Mouse (Mus musculus) heart, adult 2 months (tissue): ENCODE results near the gene Usp16. TPM values are rescaled to one million over a fixed set of nuclear protein-coding genes. Genes with fewer than 3 reads are reported as not detected.

Experiments used
- DNase-seq, 2 experiments: peaks; one replicate each; pipeline ENCODE4 v3.0.0; 2021
- H3K27ac ChIP-seq: fragments of 200-600 bp; 2 replicates; pipeline ENCODE4 v1.8.1; 2022
- H3K27me3 ChIP-seq: fragments of 200-500 bp; 2 replicates; pipeline ENCODE4 v1.6.1; 2012; ENCODE audit warnings: mild to moderate bottlenecking, low read length, inconsistent platforms, mixed read lengths; ENCODE audit not compliant: control insufficient read depth, insufficient read depth
- H3K36me3 ChIP-seq: fragments of 200-500 bp; 2 replicates; pipeline ENCODE4 v1.6.1; 2012; ENCODE audit warnings: low read length, inconsistent platforms; ENCODE audit not compliant: control insufficient read depth, insufficient read depth
- H3K4me1 ChIP-seq: fragments of 200-500 bp; 2 replicates; pipeline ENCODE4 v1.6.1; 2011; ENCODE audit warnings: low read length; ENCODE audit not compliant: control insufficient read depth, insufficient read depth
- H3K4me3 ChIP-seq: fragments of 200-600 bp; 2 replicates; pipeline ENCODE4 v1.8.1; 2022
- H3K79me2 ChIP-seq: fragments of 200-500 bp; replicated peaks from 2 replicates; pipeline ENCODE4 v1.6.1; 2012; ENCODE audit warnings: mild to moderate bottlenecking, inconsistent platforms, low read length, moderate library complexity, mixed read lengths; ENCODE audit not compliant: control insufficient read depth, insufficient read depth
- H3K9ac ChIP-seq: fragments of 200-500 bp; 2 replicates; pipeline ENCODE4 v1.6.1; 2012; ENCODE audit warnings: low read depth, mild to moderate bottlenecking, control low read depth, inconsistent platforms, low read length, mixed read lengths
- CTCF ChIP-seq: fragments of 200-600 bp; IDR thresholded peaks from 2 replicates; pipeline ENCODE4 v1.8.1; 2022; ENCODE audit warnings: antibody characterized with exemption, mild to moderate bottlenecking, moderate library complexity
- EP300 ChIP-seq: fragments of 200-500 bp; IDR thresholded peaks from 2 replicates; pipeline ENCODE4 v1.6.1; 2011; ENCODE audit warnings: low read depth, low read length, control low read depth; ENCODE audit not compliant: insufficient read depth
- POLR2A ChIP-seq: fragments of 200-500 bp; IDR thresholded peaks from 2 replicates; pipeline ENCODE4 v1.6.1; 2011; ENCODE audit warnings: mild to moderate bottlenecking, low read depth, low read length, control low read depth; ENCODE audit not compliant: insufficient read depth
- WGBS: fragments of 180-500 bp; shearing (Covaris S2); methylation state at CpG from one replicate; pipeline ENCODE4 v1.1.7; 2018; 5-methylcytosine and 5-hydroxymethylcytosine counted together
- intact Hi-C: fragments of 180-260 bp; cut with DNase I; formaldehyde crosslinking; loops from one replicate; pipeline ENCODE4 v1.15.1; 2025
- polyA plus RNA-seq: library from polyadenylated mRNA; depleted of rRNA; stranded (reverse); fragments of >200 nt; gene quantifications from 2 replicates; pipeline ENCODE4 v1.2.3, GENCODE M21; 2012
- total RNA-seq, 2 experiments: library from RNA; stranded (reverse); gene quantifications; 2 replicates each; pipeline ENCODE4 v1.2.3; 2021

Gene Usp16
- total and polyA plus RNA-seq, 3 experiments: 22.9 to 47.2 (median 43.2) TPM

DNA sequence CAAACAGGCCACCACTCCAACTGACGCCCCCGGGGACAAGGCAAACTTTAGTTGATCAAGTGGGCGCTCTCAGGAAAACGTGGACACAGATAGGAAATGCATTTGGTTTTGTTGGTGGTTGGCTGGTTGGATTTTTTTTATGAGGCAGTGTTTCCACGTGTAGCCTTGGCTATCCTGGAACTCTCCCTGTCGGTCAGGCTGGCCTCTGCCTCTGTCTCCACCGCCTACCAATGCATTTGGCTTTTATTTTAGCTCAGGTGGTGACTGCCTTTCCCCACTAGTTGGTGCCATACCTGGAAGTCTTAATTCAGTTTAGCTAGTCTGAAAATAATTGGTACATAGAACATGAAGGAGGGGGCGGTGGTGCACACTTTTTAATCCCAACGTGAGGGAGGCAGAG is 13.4 kb upstream of the Usp16 start:
- H3K27me3 ChIP-seq: no peaks in the 10 kb centered on the region
- WGBS: 25% methylated on average over 9 of the region's 9 CpGs
- no peak overlapping the region; the same call in 1 of the 2 replicates for H3K27ac ChIP-seq
- H3K36me3 ChIP-seq: no peaks in the 10 kb centered on the region
- intact Hi-C loops: loop anchor here (2.0 kb wide), 1 partner anchor 14 kb away; the partner anchor contains the start of gene Usp16
- H3K79me2 ChIP-seq: no peaks in the 10 kb centered on the region
- peak overlapping the region; percentile 100 for H3K4me3 ChIP-seq
- no peak overlapping the region for H3K9ac ChIP-seq
- peaks cover 5% of the 10 kb centered on the region; the same call in 1 of the 2 replicates for H3K4me1 ChIP-seq
- TF ChIP-seq EP300 (no peak), POLR2A (no peak), CTCF (peak; percentile 23)
- DNase-seq: no peak

DNA sequence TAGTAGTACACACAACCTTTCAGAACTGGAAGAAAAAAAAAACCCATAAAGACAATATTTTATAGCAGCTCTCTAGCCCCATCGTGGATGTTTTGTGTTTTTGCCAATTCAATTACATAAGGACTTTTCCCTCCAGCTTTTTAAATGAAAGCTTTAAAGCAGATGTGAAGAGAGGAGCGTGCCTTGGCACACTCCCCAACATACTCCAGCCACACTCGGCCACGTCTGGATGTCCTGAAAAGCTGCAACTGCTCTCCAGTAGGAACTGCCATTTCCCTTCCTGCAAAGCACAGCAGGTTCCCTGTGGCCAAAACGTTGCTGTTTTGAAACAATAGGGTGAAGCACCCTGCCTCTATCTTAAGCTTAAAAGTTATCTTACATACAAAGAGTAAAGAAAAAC is 12.2 kb upstream of the Usp16 start:
- H3K79me2 ChIP-seq: no peaks in the 10 kb centered on the region
- no peak overlapping the region for H3K9ac ChIP-seq
- no peaks in the 10 kb centered on the region for H3K36me3 ChIP-seq
- no peaks in the 10 kb centered on the region for H3K27me3 ChIP-seq
- no peak for DNase-seq
- no peak overlapping the region for H3K27ac ChIP-seq
- intact Hi-C loops: no loop called here
- peaks cover 5% of the 10 kb centered on the region; the same call in 1 of the 2 replicates for H3K4me1 ChIP-seq
- WGBS: 15% methylated on average over 5 of the region's 5 CpGs
- H3K4me3 ChIP-seq: no peak overlapping the region
- TF ChIP-seq POLR2A (no peak), CTCF (no peak), EP300 (no peak)

GRCm38 (mm10) chr16:87443245-87443644 is 11.3 kb upstream of the Usp16 start:
- intact Hi-C loops: no loop called here
- H3K4me1 ChIP-seq: peaks cover 5% of the 10 kb centered on the region; the same call in 1 of the 2 replicates
- no peaks in the 10 kb centered on the region for H3K36me3 ChIP-seq
- DNase-seq: no peak
- TF ChIP-seq EP300 (no peak), CTCF (no peak), POLR2A (no peak)
- H3K9ac ChIP-seq: no peak overlapping the region
- no peaks in the 10 kb centered on the region for H3K79me2 ChIP-seq
- H3K27ac ChIP-seq: no peak overlapping the region
- no peaks in the 10 kb centered on the region for H3K27me3 ChIP-seq
- H3K4me3 ChIP-seq: no peak overlapping the region

DNA sequence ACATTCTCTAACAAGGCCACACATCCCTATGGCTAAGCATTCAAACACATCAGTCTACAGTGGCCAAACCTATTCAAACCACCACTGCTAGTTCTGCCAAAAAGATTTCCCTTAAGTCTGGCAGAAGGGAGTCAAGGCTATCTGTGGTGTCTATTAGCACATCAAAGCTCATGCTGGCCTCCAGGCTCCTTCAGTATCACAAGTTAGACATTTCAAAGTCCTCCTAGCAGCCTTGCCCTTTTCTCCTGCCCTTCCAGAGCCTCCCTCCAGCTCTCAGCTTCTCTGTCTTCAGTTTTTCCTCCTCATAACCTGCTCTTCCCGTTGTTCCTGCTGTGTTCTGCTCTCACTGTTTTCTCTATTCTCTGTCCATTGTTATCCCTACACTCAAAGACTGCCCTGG is 10.4 kb upstream of the Usp16 start:
- intact Hi-C loops: no loop called here
- H3K9ac ChIP-seq: no peak overlapping the region
- 46% methylated on average over 1 of the region's 1 CpGs for WGBS

GRCm38 (mm10) chr16:87445110-87445509 is 9.4 kb upstream of the Usp16 start:
- DNase-seq: no peak
- Histone ChIP-seq H3K27ac (no peak overlapping the region), H3K27me3 (no peaks in the 10 kb centered on the region), H3K36me3 (no peaks in the 10 kb centered on the region), H3K79me2 (no peaks in the 10 kb centered on the region), H3K4me1 (peaks cover 4% of the 10 kb centered on the region; the same call in 1 of the 2 replicates), H3K9ac (no peak overlapping the region), H3K4me3 (no peak overlapping the region)
- no peak for TF ChIP-seq POLR2A
- no peak for TF ChIP-seq CTCF
- TF ChIP-seq EP300: no peak
- intact Hi-C loops: no loop called here

More for the DNA sequence above, 10.4 kb upstream of the Usp16 start:
- DNase-seq: no peak
- H3K4me1 ChIP-seq: peaks cover 5% of the 10 kb centered on the region; the same call in 1 of the 2 replicates
- H3K36me3 ChIP-seq: no peaks in the 10 kb centered on the region
- no peak overlapping the region for H3K27ac ChIP-seq
- H3K27me3 ChIP-seq: no peaks in the 10 kb centered on the region
- H3K79me2 ChIP-seq: no peaks in the 10 kb centered on the region
- no peak overlapping the region for H3K4me3 ChIP-seq
- TF ChIP-seq EP300 (no peak), CTCF (no peak), POLR2A (no peak)

DNA sequence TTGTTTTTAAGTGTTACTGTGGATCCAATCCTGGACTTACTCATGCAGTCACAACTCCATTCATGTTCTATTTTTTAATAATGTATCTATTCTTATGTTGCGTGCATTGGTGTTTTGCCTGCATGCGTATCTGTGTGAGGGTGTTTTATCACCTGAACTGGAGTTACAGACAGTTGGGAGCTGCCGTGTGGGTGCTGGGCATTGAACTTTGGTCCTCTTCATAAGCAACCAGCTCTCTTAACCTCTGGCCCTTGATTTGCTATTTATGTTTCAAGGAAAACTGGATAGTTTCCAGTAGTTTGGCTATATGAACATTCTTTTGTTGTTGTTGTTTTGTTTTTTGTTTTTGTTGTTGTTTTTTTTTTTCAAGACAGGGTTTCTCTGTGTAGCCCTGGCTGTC is 9.0 kb upstream of the Usp16 start:
- WGBS: 97% methylated on average over 3 of the region's 3 CpGs

More for the DNA sequence above, 9.0 kb upstream of the Usp16 start:
- no peak overlapping the region for H3K4me3 ChIP-seq
- no peak overlapping the region for H3K27ac ChIP-seq
- no peaks in the 10 kb centered on the region for H3K79me2 ChIP-seq
- H3K36me3 ChIP-seq: no peaks in the 10 kb centered on the region
- H3K4me1 ChIP-seq: peaks cover 4% of the 10 kb centered on the region; the same call in 1 of the 2 replicates
- no peaks in the 10 kb centered on the region for H3K27me3 ChIP-seq
- TF ChIP-seq POLR2A (no peak), CTCF (no peak), EP300 (no peak)
- DNase-seq: no peak
- intact Hi-C loops: no loop called here
- no peak overlapping the region for H3K9ac ChIP-seq
